Mouse (Mus musculus) cortical plate, adult 2 months (tissue): ENCODE measurements around the gene Rtp4.

Experiments
- CTCF ChIP-seq: fragments of 200-500 bp; IDR thresholded peaks from 2 replicates; pipeline ENCODE4 v1.5.1; 2011; ENCODE audit warnings: mild to moderate bottlenecking, control low read depth, low read length; ENCODE audit not compliant: insufficient read depth; ENCODE audit errors: extremely low read depth
- POLR2A ChIP-seq: fragments of 200-500 bp; IDR thresholded peaks from 2 replicates; pipeline ENCODE4 v1.6.1; 2011; ENCODE audit warnings: mild to moderate bottlenecking, low read length, control low read depth; ENCODE audit not compliant: insufficient read depth; ENCODE audit errors: extremely low read depth

- TF ChIP-seq POLR2A (0 out of 2 replicates have a peak, but pooled peaks have one; percentile 24), CTCF (no peak)
Observed at GRCm38 (mm10) chr16:23520235-23520871, at the start of gene Rtp4, which contains the start of gene Masp1.
